Mouse (Mus musculus): ENCODE data around the gene Prkca. TPM values are rescaled to one million over a fixed set of nuclear protein-coding genes. Genes with fewer than 3 reads are reported as not detected.

Gene Prkca
- polyA plus RNA-seq, 1 experiment, result 2.2 TPM

DNA sequence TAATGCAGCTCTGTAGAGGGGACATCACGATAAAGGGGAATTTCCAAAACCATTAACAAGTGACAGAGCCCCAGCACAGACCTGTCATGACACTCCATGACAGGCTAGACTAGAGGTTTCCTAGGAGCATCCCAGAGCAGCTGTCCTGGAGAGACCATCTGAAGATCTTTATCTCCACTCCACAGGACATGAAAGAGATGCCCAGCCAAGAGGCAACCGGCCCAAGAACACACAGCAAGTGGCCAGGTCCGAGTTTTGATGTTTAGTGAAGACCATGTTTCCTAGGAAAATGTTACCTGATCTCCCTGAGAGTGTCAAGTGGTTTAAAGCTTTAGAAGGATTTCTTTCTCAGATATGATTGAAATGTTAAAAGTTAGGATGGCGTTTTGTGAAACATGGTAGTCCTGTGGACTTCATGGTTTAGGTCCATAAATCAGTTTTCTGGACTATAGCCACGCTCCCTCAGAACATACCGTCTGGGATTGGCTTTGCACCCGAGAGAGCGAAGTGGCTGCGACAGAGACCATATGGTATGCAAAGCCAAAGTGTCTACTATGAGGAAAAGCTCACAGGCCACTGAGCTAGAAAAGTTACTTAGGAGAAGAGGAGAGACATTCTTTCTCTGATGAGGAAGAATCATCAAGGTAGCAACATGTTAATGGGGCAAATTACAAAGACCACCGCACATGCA is 226.2 kb downstream of the Prkca start:
- Histone ChIP-seq H3K4me3 (ENCODE audit: control insufficient read depth, low read depth, low read length) (no peak overlapping the region), H3K36me3 (ENCODE audit: control insufficient read depth, insufficient read depth, low read length) (no peaks in the 10 kb centered on the region), H3K4me1 (ENCODE audit: control insufficient read depth, insufficient read depth, low read length) (peaks cover 2% of the 10 kb centered on the region; the same call in 1 of the 2 replicates), H3K27me3 (ENCODE audit: control insufficient read depth, insufficient read depth, low read length) (no peaks in the 10 kb centered on the region), H3K27ac (ENCODE audit: control insufficient read depth, insufficient read depth, low read depth, low read length) (no peak overlapping the region)
- TF ChIP-seq POLR2A (IDR thresholded peaks at IDR 0.05; ENCODE audit: control insufficient read depth, low read depth, low read length), result no peak
- no peak for TF ChIP-seq CTCF (IDR thresholded peaks at IDR 0.05; ENCODE audit: control insufficient read depth, insufficient read depth, insufficient replicate concordance, low read depth, low read length)

GRCm38 (mm10) chr11:108114091-108114490 is 229.6 kb downstream of the Prkca start:
- Histone ChIP-seq H3K36me3 (ENCODE audit: control insufficient read depth, insufficient read depth, low read length) (no peaks in the 10 kb centered on the region), H3K4me3 (ENCODE audit: control insufficient read depth, low read depth, low read length) (no peak overlapping the region), H3K4me1 (ENCODE audit: control insufficient read depth, insufficient read depth, low read length) (no peaks in the 10 kb centered on the region), H3K27me3 (ENCODE audit: control insufficient read depth, insufficient read depth, low read length) (no peaks in the 10 kb centered on the region), H3K27ac (ENCODE audit: control insufficient read depth, insufficient read depth, low read depth, low read length) (no peak overlapping the region)
- TF ChIP-seq POLR2A (IDR thresholded peaks at IDR 0.05; ENCODE audit: control insufficient read depth, low read depth, low read length) (no peak), CTCF (IDR thresholded peaks at IDR 0.05; ENCODE audit: control insufficient read depth, insufficient read depth, insufficient replicate concordance, low read depth, low read length) (no peak)

GRCm38 (mm10) chr11:108112437-108112836 is 231.3 kb downstream of the Prkca start:
- Histone ChIP-seq H3K27ac (ENCODE audit: control insufficient read depth, insufficient read depth, low read depth, low read length) (no peak overlapping the region), H3K4me1 (ENCODE audit: control insufficient read depth, insufficient read depth, low read length) (no peaks in the 10 kb centered on the region), H3K36me3 (ENCODE audit: control insufficient read depth, insufficient read depth, low read length) (no peaks in the 10 kb centered on the region), H3K4me3 (ENCODE audit: control insufficient read depth, low read depth, low read length) (no peak overlapping the region), H3K27me3 (ENCODE audit: control insufficient read depth, insufficient read depth, low read length) (no peaks in the 10 kb centered on the region)
- TF ChIP-seq CTCF (IDR thresholded peaks at IDR 0.05; ENCODE audit: control insufficient read depth, insufficient read depth, insufficient replicate concordance, low read depth, low read length) (no peak), POLR2A (IDR thresholded peaks at IDR 0.05; ENCODE audit: control insufficient read depth, low read depth, low read length) (no peak)

- TF ChIP-seq CTCF (IDR thresholded peaks at IDR 0.05; ENCODE audit: control insufficient read depth, insufficient read depth, insufficient replicate concordance, low read depth, low read length), result no peak
- TF ChIP-seq POLR2A (IDR thresholded peaks at IDR 0.05; ENCODE audit: control insufficient read depth, low read depth, low read length), result no peak
- no peak overlapping the region for H3K27ac ChIP-seq (ENCODE audit: control insufficient read depth, insufficient read depth, low read depth, low read length)
- no peaks in the 10 kb centered on the region for H3K27me3 ChIP-seq (ENCODE audit: control insufficient read depth, insufficient read depth, low read length)
- H3K4me1 ChIP-seq (ENCODE audit: control insufficient read depth, insufficient read depth, low read length), result no peaks in the 10 kb centered on the region
- H3K4me3 ChIP-seq (ENCODE audit: control insufficient read depth, low read depth, low read length), result no peak overlapping the region
- H3K36me3 ChIP-seq (ENCODE audit: control insufficient read depth, insufficient read depth, low read length), result no peaks in the 10 kb centered on the region
Measured at GRCm38 (mm10) chr11:108104085-108104484, 239.6 kb downstream of the Prkca start.

DNA sequence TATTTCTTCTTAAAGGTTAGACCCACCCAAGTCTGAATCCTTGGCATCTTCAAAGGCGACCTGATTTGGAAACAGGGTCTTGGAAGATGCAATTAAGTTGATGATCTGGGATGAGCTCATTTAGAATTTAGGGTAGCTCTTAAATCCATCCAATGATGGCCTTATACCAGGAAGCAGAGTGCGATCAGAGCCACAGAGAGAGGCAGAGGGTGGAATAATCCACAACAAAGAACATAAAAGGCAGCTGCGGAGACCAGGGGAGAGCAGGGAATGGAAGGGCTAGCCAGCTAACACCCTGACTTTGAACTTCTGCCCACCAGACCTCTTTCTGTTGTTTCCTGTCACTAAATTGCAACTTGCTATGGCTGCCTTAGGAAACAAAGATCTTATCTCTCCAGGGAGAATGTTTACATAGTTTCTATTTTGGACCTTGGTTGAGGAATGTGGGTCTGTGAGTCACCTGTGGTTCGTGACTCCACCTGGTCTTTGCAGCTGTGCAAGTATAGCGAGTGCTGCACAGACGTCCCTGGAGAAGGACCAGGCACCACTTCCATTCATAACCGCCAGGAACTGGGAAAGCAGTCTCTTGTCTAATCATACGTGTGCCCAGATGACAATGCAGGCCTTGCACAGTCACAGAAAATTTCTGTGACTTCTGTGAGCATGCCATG is 242.3 kb downstream of the Prkca start:
- Histone ChIP-seq H3K36me3 (ENCODE audit: control insufficient read depth, insufficient read depth, low read length) (no peaks in the 10 kb centered on the region), H3K27ac (ENCODE audit: control insufficient read depth, insufficient read depth, low read depth, low read length) (no peak overlapping the region)
- TF ChIP-seq POLR2A (IDR thresholded peaks at IDR 0.05; ENCODE audit: control insufficient read depth, low read depth, low read length), result no peak
- TF ChIP-seq CTCF (IDR thresholded peaks at IDR 0.05; ENCODE audit: control insufficient read depth, insufficient read depth, insufficient replicate concordance, low read depth, low read length), result no peak

DNA sequence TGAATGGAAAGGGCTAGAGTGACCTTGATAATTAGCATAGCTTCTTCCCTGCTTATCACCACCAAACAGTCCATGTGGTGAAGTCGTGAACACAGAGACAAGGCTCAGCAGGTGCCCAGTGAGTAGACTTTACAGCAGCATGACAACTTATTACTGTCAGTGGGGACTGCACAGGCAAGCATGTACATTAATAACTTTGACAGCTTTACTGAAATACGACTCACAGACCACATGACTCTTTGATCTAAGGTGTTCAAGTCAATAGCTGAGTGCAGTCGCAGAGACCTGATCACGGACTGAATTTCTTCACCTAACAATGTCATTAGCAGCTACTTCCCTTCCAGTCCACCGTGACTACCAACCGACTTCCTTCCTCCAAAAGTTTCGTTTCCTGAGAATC is 245.4 kb downstream of the Prkca start:
- TF ChIP-seq CTCF (IDR thresholded peaks at IDR 0.05; ENCODE audit: control insufficient read depth, insufficient read depth, insufficient replicate concordance, low read depth, low read length) (no peak), POLR2A (IDR thresholded peaks at IDR 0.05; ENCODE audit: control insufficient read depth, low read depth, low read length) (no peak)
- Histone ChIP-seq H3K4me3 (ENCODE audit: control insufficient read depth, low read depth, low read length) (no peak overlapping the region), H3K4me1 (ENCODE audit: control insufficient read depth, insufficient read depth, low read length) (no peaks in the 10 kb centered on the region), H3K36me3 (ENCODE audit: control insufficient read depth, insufficient read depth, low read length) (no peaks in the 10 kb centered on the region), H3K27ac (ENCODE audit: control insufficient read depth, insufficient read depth, low read depth, low read length) (no peak overlapping the region), H3K27me3 (ENCODE audit: control insufficient read depth, insufficient read depth, low read length) (no peaks in the 10 kb centered on the region)

More for the DNA sequence above, 242.3 kb downstream of the Prkca start:
- Histone ChIP-seq H3K4me1 (ENCODE audit: control insufficient read depth, insufficient read depth, low read length) (no peaks in the 10 kb centered on the region), H3K4me3 (ENCODE audit: control insufficient read depth, low read depth, low read length) (no peak overlapping the region), H3K27me3 (ENCODE audit: control insufficient read depth, insufficient read depth, low read length) (no peaks in the 10 kb centered on the region)

GRCm38 (mm10) chr11:108094796-108095195 is 248.9 kb downstream of the Prkca start:
- Histone ChIP-seq H3K36me3 (ENCODE audit: control insufficient read depth, insufficient read depth, low read length) (no peaks in the 10 kb centered on the region), H3K4me3 (ENCODE audit: control insufficient read depth, low read depth, low read length) (no peak overlapping the region), H3K27me3 (ENCODE audit: control insufficient read depth, insufficient read depth, low read length) (no peaks in the 10 kb centered on the region), H3K27ac (ENCODE audit: control insufficient read depth, insufficient read depth, low read depth, low read length) (no peak overlapping the region), H3K4me1 (ENCODE audit: control insufficient read depth, insufficient read depth, low read length) (no peaks in the 10 kb centered on the region)
- TF ChIP-seq POLR2A (IDR thresholded peaks at IDR 0.05; ENCODE audit: control insufficient read depth, low read depth, low read length) (no peak), CTCF (IDR thresholded peaks at IDR 0.05; ENCODE audit: control insufficient read depth, insufficient read depth, insufficient replicate concordance, low read depth, low read length) (no peak)
